Mouse (Mus musculus) ES-E14 (cell line): ENCODE results near the gene Sh3yl1.

Experiments used
- CHD2 ChIP-seq: IDR thresholded peaks from 2 replicates; pipeline ENCODE4 v1.6.1; 2014; ENCODE audit warnings: mild to moderate bottlenecking, low read depth, low read length, inconsistent platforms
- HCFC1 ChIP-seq: IDR thresholded peaks from 2 replicates; pipeline ENCODE4 v1.6.1; 2012; ENCODE audit warnings: low read length, inconsistent platforms, borderline replicate concordance; ENCODE audit not compliant: insufficient read depth

GRCm38 (mm10) chr12:30909881-30910280 is 1.6 kb upstream of the Sh3yl1 start:
- TF ChIP-seq HCFC1 (no peak), CHD2 (no peak)
